In genomic region chr1:35870144-35870827, GRCm38 (mm10) we compare ENCODE assay signal across 11 mouse cellular contexts.
A peak's percentile ranks its signal among the peaks of the same experiment; 100 is the strongest.
DNase-seq lines count a peak whose midpoint lies in the region; ATAC-seq lines count a peak whose summit lies in the region.
"Had no signal": no experiment of that assay in that cellular context is flagged by ENCODE, and none has a peak within 500 bp of the region (broad histone marks: within the 10 kb centered on the region; RNA-seq: fewer than 3 reads in every experiment).

No protein-coding gene starts in this region.

- H3K4me3 ChIP-seq in embryonic facial prominence, embryonic 14.5 days (ENCODE audit: low read depth, low read length) = no peak overlapping the region
- no peak overlapping the region for H3K4me3 ChIP-seq in forebrain, embryonic 12.5 days (replicated peaks)
- no peak overlapping the region for H3K4me3 ChIP-seq in hindbrain, embryonic 15.5 days
- peak overlapping the region; percentile 26 for H3K4me3 ChIP-seq in midbrain, embryonic 15.5 days
- H3K4me3 ChIP-seq: heart, embryonic 13.5 days; limb, embryonic 12.5 days had no signal

- H3K9me3 ChIP-seq in embryonic facial prominence, embryonic 14.5 days (ENCODE audit: control insufficient read depth, low read length) = no peaks in the 10 kb centered on the region
- no peaks in the 10 kb centered on the region for H3K9me3 ChIP-seq in forebrain, embryonic 12.5 days
- H3K9me3 ChIP-seq in hindbrain, embryonic 15.5 days = no peaks in the 10 kb centered on the region
- H3K9me3 ChIP-seq in midbrain, embryonic 15.5 days = no peaks in the 10 kb centered on the region
- H3K9me3 ChIP-seq: heart, embryonic 13.5 days; limb, embryonic 12.5 days had no signal

- no peak overlapping the region for H3K9ac ChIP-seq in embryonic facial prominence, embryonic 14.5 days (ENCODE audit: low read depth, low read length)
- H3K9ac ChIP-seq in forebrain, embryonic 12.5 days = no peak overlapping the region
- H3K9ac ChIP-seq in hindbrain, embryonic 15.5 days = no peak overlapping the region
- H3K9ac ChIP-seq in midbrain, embryonic 15.5 days = no peak overlapping the region
- H3K9ac ChIP-seq: heart, embryonic 13.5 days; limb, embryonic 12.5 days had no signal

- H3K4me2 ChIP-seq in embryonic facial prominence, embryonic 14.5 days (ENCODE audit: low read depth, low read length) = 0 out of 2 replicates have a peak overlapping the region, but pooled peaks have one; percentile 0
- peak overlapping the region; percentile 38 for H3K4me2 ChIP-seq in forebrain, embryonic 12.5 days
- peak overlapping the region; percentile 50 for H3K4me2 ChIP-seq in hindbrain, embryonic 15.5 days
- peak overlapping the region; percentile 50 for H3K4me2 ChIP-seq in midbrain, embryonic 15.5 days
- H3K4me2 ChIP-seq: heart, embryonic 13.5 days had no signal

- no peak for ATAC-seq in embryonic facial prominence, embryonic 14.5 days (ENCODE audit: low read depth)
- ATAC-seq in forebrain, embryonic 12.5 days (ENCODE audit: low FRiP score) = 0 out of 2 replicates have a peak, but pooled peaks have one; percentile 39
- ATAC-seq in hindbrain, embryonic 15.5 days (ENCODE audit: low FRiP score, low read depth) = no peak
- no peak for ATAC-seq in midbrain, embryonic 15.5 days (replicated peaks)
- ATAC-seq: inflammation-experienced regulatory T-cells, adult 6 months had no signal

- no peak overlapping the region for H3K27ac ChIP-seq in embryonic facial prominence, embryonic 14.5 days (replicated peaks; ENCODE audit: low read depth, low read length)
- peak overlapping the region; percentile 82 for H3K27ac ChIP-seq in forebrain, embryonic 12.5 days
- no peak overlapping the region for H3K27ac ChIP-seq in hindbrain, embryonic 15.5 days (replicated peaks)
- H3K27ac ChIP-seq in midbrain, embryonic 15.5 days = no peak overlapping the region
- H3K27ac ChIP-seq: heart, embryonic 13.5 days; limb, embryonic 12.5 days had no signal

- DNase-seq in embryonic facial prominence, embryonic 14.5 days (ENCODE audit: low spot score) = no peak
- DNase-seq in cerebellum, adult 11-12 months = no peak
- DNase-seq in frontal cortex, postnatal 36 days (ENCODE audit: low spot score in 2 of 2) = no peak
- no peak for DNase-seq in lung, postnatal 25 days (ENCODE audit: low spot score)
- DNase-seq: lung, adult 2 months had no signal

- 76% methylated on average over 9 of the region's 9 CpGs for WGBS in embryonic facial prominence, embryonic 14.5 days
- WGBS in forebrain, embryonic 12.5 days = 67% methylated on average over 9 of the region's 9 CpGs
- WGBS in hindbrain, embryonic 15.5 days = 63% methylated on average over 9 of the region's 9 CpGs
- 46% methylated on average over 9 of the region's 9 CpGs for WGBS in midbrain, embryonic 15.5 days

- no peaks in the 10 kb centered on the region for H3K36me3 ChIP-seq in embryonic facial prominence, embryonic 14.5 days (ENCODE audit: control insufficient read depth, insufficient read depth, low read length)
- H3K36me3 ChIP-seq in forebrain, embryonic 12.5 days (replicated peaks) = no peaks in the 10 kb centered on the region
- H3K36me3 ChIP-seq in hindbrain, embryonic 15.5 days = no peaks in the 10 kb centered on the region
- no peaks in the 10 kb centered on the region for H3K36me3 ChIP-seq in midbrain, embryonic 15.5 days (replicated peaks)
- H3K36me3 ChIP-seq: heart, embryonic 13.5 days; limb, embryonic 12.5 days had no signal

- H3K27me3 ChIP-seq in embryonic facial prominence, embryonic 14.5 days (replicated peaks; ENCODE audit: control insufficient read depth, insufficient read depth, low read length) = no peaks in the 10 kb centered on the region
- H3K27me3 ChIP-seq in forebrain, embryonic 12.5 days = no peaks in the 10 kb centered on the region
- H3K27me3 ChIP-seq in hindbrain, embryonic 15.5 days = no peaks in the 10 kb centered on the region
- no peaks in the 10 kb centered on the region for H3K27me3 ChIP-seq in midbrain, embryonic 15.5 days (replicated peaks)
- H3K27me3 ChIP-seq: heart, embryonic 13.5 days; limb, embryonic 12.5 days had no signal

- H3K4me1 ChIP-seq in embryonic facial prominence, embryonic 14.5 days (ENCODE audit: control insufficient read depth, insufficient read depth, low read length) = peaks cover 10% of the 10 kb centered on the region
- H3K4me1 ChIP-seq in forebrain, embryonic 12.5 days = peaks cover 27% of the 10 kb centered on the region
- H3K4me1 ChIP-seq in hindbrain, embryonic 15.5 days (replicated peaks) = peaks cover 13% of the 10 kb centered on the region
- peaks cover 17% of the 10 kb centered on the region for H3K4me1 ChIP-seq in midbrain, embryonic 15.5 days

Comparison
In these comparisons a context has a peak if more than half of its experiments do, and no peak if none do; other contexts are left out.
1. H3K4me2 ChIP-seq: peak in every context shown above with its lines; median percentile 50 in hindbrain, embryonic 15.5 days; 50 in midbrain, embryonic 15.5 days; 38 in forebrain, embryonic 12.5 days; 0 in embryonic facial prominence, embryonic 14.5 days.